Mouse (Mus musculus): ENCODE measurements around the gene Agap1. TPM values are rescaled to one million over a fixed set of nuclear protein-coding genes. Genes with fewer than 3 reads are reported as not detected.

The Agap1 gene
- polyA plus RNA-seq, 1 experiment from 2014 or later, result 47.7 TPM

DNA sequence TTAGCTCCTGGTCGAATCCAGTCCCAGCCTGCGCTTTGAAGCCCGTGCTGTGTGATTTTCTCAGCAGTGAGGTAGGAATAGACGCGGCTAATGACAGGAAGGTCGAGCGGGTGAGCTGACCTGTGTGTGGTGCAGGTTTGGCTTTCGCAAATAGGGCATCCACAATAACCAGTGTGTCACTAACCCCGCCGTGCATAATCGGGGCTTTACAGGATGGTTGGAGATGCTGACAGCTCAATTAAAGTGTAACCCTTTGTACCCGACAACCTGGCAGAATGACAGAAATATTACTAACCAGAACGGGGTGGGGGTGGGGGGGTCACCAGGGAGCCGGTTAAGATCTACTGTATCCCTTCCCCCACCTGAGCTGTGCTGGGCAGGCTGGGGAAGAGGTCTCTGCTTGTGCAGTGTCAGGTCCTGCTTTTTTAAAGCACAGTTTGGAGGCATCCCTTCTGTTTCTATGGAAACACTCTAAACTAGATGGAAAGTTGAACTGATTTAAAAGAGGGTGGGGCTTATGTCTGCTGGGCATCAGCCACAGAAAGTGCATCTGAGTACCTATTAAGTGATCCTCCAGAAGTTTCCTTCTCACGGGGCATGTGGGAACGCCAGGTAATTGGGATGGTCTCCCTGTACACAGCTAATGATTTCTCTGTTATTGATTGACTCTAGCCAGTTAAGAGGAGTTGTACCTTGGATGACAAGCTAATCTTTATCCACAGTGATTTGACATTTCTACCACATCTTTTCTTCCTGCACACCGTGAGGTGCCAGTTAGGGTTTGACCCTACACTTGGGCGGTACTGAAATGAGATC is 259.8 kb downstream of the Agap1 start:
- Histone ChIP-seq H3K4me2 (ENCODE audit: low read length) (0 out of 2 replicates have a peak overlapping the region, but pooled peaks have one; percentile 6), H3K9ac (ENCODE audit: low read depth, low read length) (0 out of 2 replicates have a peak overlapping the region, but pooled peaks have one; percentile 37), H3K9me3 (replicated peaks; ENCODE audit: control insufficient read depth, low read length, poor library complexity, severe bottlenecking) (no peaks in the 10 kb centered on the region), H3K27ac (ENCODE audit: low read length) (peak overlapping the region; percentile 64), H3K4me3 (ENCODE audit: low read depth, low read length) (no peak overlapping the region), H3K36me3 (ENCODE audit: control insufficient read depth, insufficient read depth, low read length) (peaks cover 2% of the 10 kb centered on the region; the same call in 1 of the 2 replicates), H3K27me3 (ENCODE audit: control insufficient read depth, insufficient read depth, low read depth, low read length) (no peaks in the 10 kb centered on the region), H3K4me1 (ENCODE audit: control insufficient read depth, insufficient read depth, low read length) (peaks cover 30% of the 10 kb centered on the region)
- peak; percentile 77 for ATAC-seq
- 25% methylated on average over 18 of the region's 18 CpGs for WGBS

DNA sequence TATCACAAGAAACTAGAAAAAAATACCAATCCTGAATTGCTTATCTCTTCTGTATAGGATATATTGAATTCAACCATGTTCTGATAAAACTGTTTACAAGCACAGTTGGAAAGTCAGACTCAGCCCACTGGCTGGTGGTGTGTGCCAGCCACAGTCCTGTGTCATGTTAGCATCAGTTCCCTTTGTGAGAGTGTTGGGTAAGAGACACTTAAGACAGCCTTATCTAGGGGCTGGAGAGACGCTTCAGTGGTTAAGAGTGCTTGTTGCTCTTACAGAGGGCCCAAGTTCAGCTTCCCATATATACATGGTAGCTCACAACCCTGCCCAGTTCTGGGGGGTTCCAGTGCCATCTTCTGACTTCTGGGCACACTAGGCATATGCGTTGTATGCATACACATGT is 261.6 kb downstream of the Agap1 start:
- no peak overlapping the region for H3K4me3 ChIP-seq (ENCODE audit: low read depth, low read length)
- H3K27ac ChIP-seq (ENCODE audit: low read length), result no peak overlapping the region
- H3K36me3 ChIP-seq (ENCODE audit: control insufficient read depth, insufficient read depth, low read length), result no peaks in the 10 kb centered on the region
- ATAC-seq, result no peak
- H3K9me3 ChIP-seq (replicated peaks; ENCODE audit: control insufficient read depth, low read length, poor library complexity, severe bottlenecking), result no peaks in the 10 kb centered on the region
- H3K4me2 ChIP-seq (ENCODE audit: low read length), result no peak overlapping the region
- no peaks in the 10 kb centered on the region for H3K27me3 ChIP-seq (ENCODE audit: control insufficient read depth, insufficient read depth, low read depth, low read length)
- 100% methylated on average over 2 of the region's 2 CpGs for WGBS
- H3K9ac ChIP-seq (ENCODE audit: low read depth, low read length), result no peak overlapping the region
- peaks cover 30% of the 10 kb centered on the region for H3K4me1 ChIP-seq (ENCODE audit: control insufficient read depth, insufficient read depth, low read length)

DNA sequence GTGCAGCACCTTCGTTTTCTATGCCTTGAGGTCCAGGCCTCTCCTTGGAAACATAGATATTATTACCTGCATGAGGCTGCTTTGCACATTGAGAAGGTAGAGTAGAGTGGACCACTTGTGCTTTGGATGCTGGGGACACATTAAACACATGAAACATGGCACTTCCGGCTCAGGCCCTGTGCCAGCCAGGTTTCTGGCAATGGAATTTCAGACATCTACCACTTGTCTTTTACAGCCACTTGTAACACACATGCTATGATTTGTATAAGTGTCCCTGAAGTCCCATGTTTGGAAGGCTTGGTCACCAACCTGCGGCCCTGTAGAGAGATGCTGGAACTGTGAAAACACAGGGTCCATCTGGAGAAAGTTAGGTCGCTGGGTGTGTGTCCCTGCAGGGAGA is 262.5 kb downstream of the Agap1 start:
- no peaks in the 10 kb centered on the region for H3K36me3 ChIP-seq (ENCODE audit: control insufficient read depth, insufficient read depth, low read length)
- H3K9ac ChIP-seq (ENCODE audit: low read depth, low read length), result no peak overlapping the region
- H3K4me1 ChIP-seq (ENCODE audit: control insufficient read depth, insufficient read depth, low read length), result peaks cover 30% of the 10 kb centered on the region
- WGBS, result 93% methylated on average over 4 of the region's 4 CpGs
- H3K9me3 ChIP-seq (replicated peaks; ENCODE audit: control insufficient read depth, low read length, poor library complexity, severe bottlenecking), result no peaks in the 10 kb centered on the region
- H3K27me3 ChIP-seq (ENCODE audit: control insufficient read depth, insufficient read depth, low read depth, low read length), result no peaks in the 10 kb centered on the region
- H3K4me2 ChIP-seq (ENCODE audit: low read length), result no peak overlapping the region
- ATAC-seq, result no peak
- no peak overlapping the region for H3K27ac ChIP-seq (ENCODE audit: low read length)
- H3K4me3 ChIP-seq (ENCODE audit: low read depth, low read length), result no peak overlapping the region

DNA sequence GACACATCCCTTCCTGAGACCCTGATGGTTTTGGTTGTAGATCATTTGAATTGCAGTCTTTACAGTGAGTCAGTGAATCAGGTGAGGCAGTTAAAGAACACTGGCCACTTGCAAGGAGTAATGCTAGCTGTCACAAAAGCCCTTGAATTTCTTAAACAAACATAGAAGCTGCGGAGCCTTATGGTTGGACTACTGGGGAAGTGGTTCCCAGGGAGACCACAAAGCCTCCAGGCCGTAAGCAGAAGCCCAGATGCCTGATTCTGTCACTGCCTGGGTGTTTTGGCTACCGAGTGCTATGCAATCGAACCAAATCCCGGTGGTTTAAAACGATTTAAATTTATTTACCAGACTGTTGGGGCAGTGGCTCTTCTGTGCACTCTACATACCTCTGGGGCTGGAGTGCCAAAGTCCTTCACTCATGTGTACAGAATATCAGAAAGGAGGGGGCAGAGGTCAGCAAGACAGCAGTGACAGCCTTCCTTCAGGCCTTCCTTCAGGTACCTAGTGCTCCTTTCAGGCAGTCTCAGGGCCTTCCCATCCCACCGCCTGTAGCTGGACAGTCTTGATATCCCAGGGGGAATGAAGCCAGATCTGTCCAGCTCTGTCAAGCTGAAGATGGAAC is 264.3 kb downstream of the Agap1 start:
- ATAC-seq, result no peak

DNA sequence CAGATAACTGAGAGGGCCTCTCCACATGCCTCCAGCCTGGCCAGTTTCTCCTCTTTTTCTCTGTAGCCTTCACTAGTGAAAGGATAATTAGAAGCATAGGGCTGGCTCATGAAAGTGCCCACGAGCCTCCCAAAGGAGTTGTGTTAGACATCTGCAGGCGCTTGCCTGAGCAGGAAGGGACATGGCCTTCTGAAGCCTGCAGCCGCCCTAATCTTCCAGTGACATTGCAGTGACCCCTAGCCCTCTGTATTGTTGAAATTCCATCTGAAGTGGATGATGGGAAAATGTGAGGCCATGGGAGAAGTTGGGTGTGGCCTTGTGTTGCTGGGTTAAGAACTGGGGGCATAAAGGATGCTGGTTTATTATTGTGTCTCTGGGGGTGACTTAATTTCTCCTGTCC is 269.5 kb downstream of the Agap1 start:
- Histone ChIP-seq H3K4me3 (ENCODE audit: low read depth, low read length) (no peak overlapping the region), H3K9ac (ENCODE audit: low read depth, low read length) (0 out of 2 replicates have a peak overlapping the region, but pooled peaks have one; percentile 16), H3K4me1 (ENCODE audit: control insufficient read depth, insufficient read depth, low read length) (peaks cover 10% of the 10 kb centered on the region; the same call in 1 of the 2 replicates), H3K27me3 (ENCODE audit: control insufficient read depth, insufficient read depth, low read depth, low read length) (no peaks in the 10 kb centered on the region), H3K9me3 (replicated peaks; ENCODE audit: control insufficient read depth, low read length, poor library complexity, severe bottlenecking) (no peaks in the 10 kb centered on the region), H3K36me3 (ENCODE audit: control insufficient read depth, insufficient read depth, low read length) (no peaks in the 10 kb centered on the region), H3K27ac (ENCODE audit: low read length) (no peak overlapping the region), H3K4me2 (ENCODE audit: low read length) (no peak overlapping the region)
- 32% methylated on average over 3 of the region's 3 CpGs for WGBS
- no peak for ATAC-seq

More for the DNA sequence above, 264.3 kb downstream of the Agap1 start:
- Histone ChIP-seq H3K4me2 (ENCODE audit: low read length) (no peak overlapping the region), H3K36me3 (ENCODE audit: control insufficient read depth, insufficient read depth, low read length) (no peaks in the 10 kb centered on the region), H3K27ac (ENCODE audit: low read length) (no peak overlapping the region), H3K27me3 (ENCODE audit: control insufficient read depth, insufficient read depth, low read depth, low read length) (no peaks in the 10 kb centered on the region), H3K4me1 (ENCODE audit: control insufficient read depth, insufficient read depth, low read length) (peaks cover 21% of the 10 kb centered on the region), H3K9ac (ENCODE audit: low read depth, low read length) (no peak overlapping the region), H3K4me3 (ENCODE audit: low read depth, low read length) (no peak overlapping the region), H3K9me3 (replicated peaks; ENCODE audit: control insufficient read depth, low read length, poor library complexity, severe bottlenecking) (no peaks in the 10 kb centered on the region)
- WGBS, result 58% methylated on average over 7 of the region's 7 CpGs

DNA sequence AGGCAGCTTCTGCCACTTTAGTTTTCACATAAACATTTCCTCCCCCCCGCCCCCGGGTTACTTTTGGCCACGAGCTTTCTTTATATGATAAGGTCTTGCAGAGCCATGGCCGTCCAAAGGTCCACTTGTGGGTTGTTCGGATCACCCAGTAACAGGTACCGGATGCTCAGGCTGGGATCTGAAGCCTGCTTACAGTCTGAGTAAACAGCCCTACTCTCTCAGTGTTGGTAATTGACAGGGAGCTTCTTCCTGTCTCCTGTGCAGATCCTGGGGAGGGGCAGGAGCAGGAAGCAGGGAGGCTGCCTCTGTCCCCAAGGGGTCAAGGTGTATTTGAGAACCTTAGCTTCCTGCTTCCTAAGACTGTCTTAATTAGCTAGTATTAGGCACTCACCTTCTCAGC is 269.9 kb downstream of the Agap1 start:
- H3K36me3 ChIP-seq (ENCODE audit: control insufficient read depth, insufficient read depth, low read length), result no peaks in the 10 kb centered on the region
- H3K27me3 ChIP-seq (ENCODE audit: control insufficient read depth, insufficient read depth, low read depth, low read length), result no peaks in the 10 kb centered on the region
- H3K9ac ChIP-seq (ENCODE audit: low read depth, low read length), result no peak overlapping the region
- peak overlapping the region; percentile 19; the same call in 1 of the 2 replicates for H3K27ac ChIP-seq (ENCODE audit: low read length)
- H3K4me2 ChIP-seq (ENCODE audit: low read length), result no peak overlapping the region
- no peak overlapping the region for H3K4me3 ChIP-seq (ENCODE audit: low read depth, low read length)
- 0 out of 2 replicates have a peak, but pooled peaks have one; percentile 15 for ATAC-seq
- H3K9me3 ChIP-seq (replicated peaks; ENCODE audit: control insufficient read depth, low read length, poor library complexity, severe bottlenecking), result no peaks in the 10 kb centered on the region
- peaks cover 10% of the 10 kb centered on the region; the same call in 1 of the 2 replicates for H3K4me1 ChIP-seq (ENCODE audit: control insufficient read depth, insufficient read depth, low read length)
- WGBS, result 81% methylated on average over 6 of the region's 6 CpGs

DNA sequence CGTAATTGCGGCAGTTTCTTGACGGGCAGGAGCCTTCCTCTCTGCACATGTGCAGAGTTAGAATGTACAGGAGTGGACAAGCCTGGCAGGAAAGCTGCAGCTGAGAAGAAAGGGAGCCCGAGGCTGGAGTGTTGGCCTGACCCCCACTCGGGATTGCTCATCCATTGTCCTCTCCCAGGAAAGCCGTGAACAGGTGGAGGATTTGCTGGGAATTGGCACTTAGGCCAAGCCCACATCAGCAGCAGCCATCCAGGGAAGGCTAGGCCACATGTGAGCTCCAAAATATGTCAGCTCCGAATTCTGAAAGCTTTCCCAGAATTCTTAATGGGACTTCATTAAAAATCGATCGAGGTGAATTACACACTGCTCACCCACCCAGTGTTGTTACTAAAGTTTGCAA is 270.4 kb downstream of the Agap1 start:
- peaks cover 10% of the 10 kb centered on the region; the same call in 1 of the 2 replicates for H3K4me1 ChIP-seq (ENCODE audit: control insufficient read depth, insufficient read depth, low read length)
- H3K36me3 ChIP-seq (ENCODE audit: control insufficient read depth, insufficient read depth, low read length), result no peaks in the 10 kb centered on the region
- H3K4me2 ChIP-seq (ENCODE audit: low read length), result no peak overlapping the region
- no peaks in the 10 kb centered on the region for H3K27me3 ChIP-seq (ENCODE audit: control insufficient read depth, insufficient read depth, low read depth, low read length)
- no peak overlapping the region for H3K9ac ChIP-seq (ENCODE audit: low read depth, low read length)
- H3K9me3 ChIP-seq (replicated peaks; ENCODE audit: control insufficient read depth, low read length, poor library complexity, severe bottlenecking), result no peaks in the 10 kb centered on the region
- ATAC-seq, result 0 out of 2 replicates have a peak, but pooled peaks have one; percentile 21
- peak overlapping the region; percentile 19; the same call in 1 of the 2 replicates for H3K27ac ChIP-seq (ENCODE audit: low read length)
- no peak overlapping the region for H3K4me3 ChIP-seq (ENCODE audit: low read depth, low read length)
- WGBS, result 47% methylated on average over 9 of the region's 9 CpGs

DNA sequence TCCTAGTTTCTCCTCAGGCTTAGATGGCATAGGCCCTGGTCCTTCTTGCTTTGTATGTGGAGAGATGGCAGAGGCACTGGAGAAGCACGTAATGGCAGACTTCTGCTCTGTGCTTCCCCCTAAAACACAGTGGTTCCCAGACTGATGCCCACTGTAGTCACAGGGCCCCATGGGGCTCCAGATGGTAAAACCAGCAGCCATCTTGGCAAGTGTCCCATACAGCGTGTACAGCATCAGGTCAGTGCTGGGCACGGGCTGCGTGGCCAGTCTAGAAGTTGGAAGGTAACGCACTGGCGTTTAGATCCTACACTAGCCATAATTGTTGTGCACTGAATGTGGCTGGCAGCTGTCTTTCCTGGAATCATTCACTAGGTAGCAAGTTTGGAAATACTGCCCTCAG is 273.9 kb downstream of the Agap1 start:
- Histone ChIP-seq H3K4me2 (ENCODE audit: low read length) (no peak overlapping the region), H3K4me1 (ENCODE audit: control insufficient read depth, insufficient read depth, low read length) (peaks cover 10% of the 10 kb centered on the region; the same call in 1 of the 2 replicates), H3K4me3 (ENCODE audit: low read depth, low read length) (no peak overlapping the region), H3K27ac (ENCODE audit: low read length) (no peak overlapping the region), H3K9ac (ENCODE audit: low read depth, low read length) (no peak overlapping the region), H3K36me3 (ENCODE audit: control insufficient read depth, insufficient read depth, low read length) (peaks cover 3% of the 10 kb centered on the region; the same call in 1 of the 2 replicates), H3K27me3 (ENCODE audit: control insufficient read depth, insufficient read depth, low read depth, low read length) (no peaks in the 10 kb centered on the region), H3K9me3 (replicated peaks; ENCODE audit: control insufficient read depth, low read length, poor library complexity, severe bottlenecking) (no peaks in the 10 kb centered on the region)
- WGBS, result 92% methylated on average over 6 of the region's 6 CpGs
- ATAC-seq, result no peak
